Mouse (Mus musculus) layer of hippocampus, postnatal 10 days (tissue): ENCODE measurements around the gene Them5. TPM values are rescaled to one million over a fixed set of nuclear protein-coding genes. Genes with fewer than 3 reads are reported as not detected.

Experiments
- DNase-seq, 2 experiments: peaks; one replicate each; pipeline ENCODE4 v3.0.0; 2021; ENCODE audit warnings: low spot score in 2 of 2
- total RNA-seq, 2 experiments: library from RNA; stranded (reverse); gene quantifications; 2 replicates each; pipeline ENCODE4 v1.2.3; 2021

The Them5 gene
- total RNA-seq, 2 experiments from 2014 or later: not detected

- peak; percentile 69 to 72 for DNase-seq
Measured at GRCm38 (mm10) chr3:94371637-94372036, 29.7 kb downstream of the Them5 start.

GRCm38 (mm10) chr3:94372038-94372437 is 30.1 kb downstream of the Them5 start:
- DNase-seq: no peak

- no peak for DNase-seq
Measured at GRCm38 (mm10) chr3:94372641-94373040, 30.7 kb downstream of the Them5 start, which contains the start of gene Rorc. Gene Rorc, plus strand, starts transcription at chr3:94372794.

GRCm38 (mm10) chr3:94373090-94373489 is 31.2 kb downstream of the Them5 start:
- DNase-seq: no peak

GRCm38 (mm10) chr3:94373597-94374011 is 31.7 kb downstream of the Them5 start:
- DNase-seq: peak; percentile 35 to 49

- no peak for DNase-seq
Measured at GRCm38 (mm10) chr3:94374636-94375035, 32.7 kb downstream of the Them5 start.

GRCm38 (mm10) chr3:94375146-94375545 is 33.2 kb downstream of the Them5 start:
- no peak for DNase-seq

- no peak for DNase-seq
Measured at GRCm38 (mm10) chr3:94375861-94376260, 34.0 kb downstream of the Them5 start.

GRCm38 (mm10) chr3:94377028-94377923 is 35.4 kb downstream of the Them5 start:
- DNase-seq: no peak

- no peak for DNase-seq
Measured at GRCm38 (mm10) chr3:94379831-94380510, 38.1 kb downstream of the Them5 start.

GRCm38 (mm10) chr3:94382308-94382707 is 40.4 kb downstream of the Them5 start:
- no peak for DNase-seq

- DNase-seq: no peak
Measured at GRCm38 (mm10) chr3:94383476-94383875, 41.6 kb downstream of the Them5 start.

GRCm38 (mm10) chr3:94386671-94387070 is 44.8 kb downstream of the Them5 start:
- no peak for DNase-seq

- DNase-seq: no peak
Measured at GRCm38 (mm10) chr3:94387391-94387790, 45.5 kb downstream of the Them5 start.

GRCm38 (mm10) chr3:94388047-94388446 is 46.1 kb downstream of the Them5 start:
- DNase-seq: no peak

- DNase-seq: no peak
Measured at GRCm38 (mm10) chr3:94389420-94389819, 47.5 kb downstream of the Them5 start.

GRCm38 (mm10) chr3:94391001-94391400 is 49.1 kb downstream of the Them5 start:
- DNase-seq: no peak

GRCm38 (mm10) chr3:94392128-94392527 is 50.2 kb downstream of the Them5 start:
- DNase-seq: no peak

GRCm38 (mm10) chr3:94393049-94393448 is 51.1 kb downstream of the Them5 start:
- DNase-seq: no peak

- no peak for DNase-seq
Measured at GRCm38 (mm10) chr3:94396336-94396735, 54.4 kb downstream of the Them5 start.

GRCm38 (mm10) chr3:94396851-94397250 is 55.0 kb downstream of the Them5 start:
- DNase-seq: no peak
